Mouse (Mus musculus): ENCODE results near the gene Phrf1. TPM values are rescaled to one million over a fixed set of nuclear protein-coding genes. Genes with fewer than 3 reads are reported as not detected.

Gene Phrf1
- polyA plus RNA-seq, 1 experiment from 2014 or later = 77.1 TPM

DNA sequence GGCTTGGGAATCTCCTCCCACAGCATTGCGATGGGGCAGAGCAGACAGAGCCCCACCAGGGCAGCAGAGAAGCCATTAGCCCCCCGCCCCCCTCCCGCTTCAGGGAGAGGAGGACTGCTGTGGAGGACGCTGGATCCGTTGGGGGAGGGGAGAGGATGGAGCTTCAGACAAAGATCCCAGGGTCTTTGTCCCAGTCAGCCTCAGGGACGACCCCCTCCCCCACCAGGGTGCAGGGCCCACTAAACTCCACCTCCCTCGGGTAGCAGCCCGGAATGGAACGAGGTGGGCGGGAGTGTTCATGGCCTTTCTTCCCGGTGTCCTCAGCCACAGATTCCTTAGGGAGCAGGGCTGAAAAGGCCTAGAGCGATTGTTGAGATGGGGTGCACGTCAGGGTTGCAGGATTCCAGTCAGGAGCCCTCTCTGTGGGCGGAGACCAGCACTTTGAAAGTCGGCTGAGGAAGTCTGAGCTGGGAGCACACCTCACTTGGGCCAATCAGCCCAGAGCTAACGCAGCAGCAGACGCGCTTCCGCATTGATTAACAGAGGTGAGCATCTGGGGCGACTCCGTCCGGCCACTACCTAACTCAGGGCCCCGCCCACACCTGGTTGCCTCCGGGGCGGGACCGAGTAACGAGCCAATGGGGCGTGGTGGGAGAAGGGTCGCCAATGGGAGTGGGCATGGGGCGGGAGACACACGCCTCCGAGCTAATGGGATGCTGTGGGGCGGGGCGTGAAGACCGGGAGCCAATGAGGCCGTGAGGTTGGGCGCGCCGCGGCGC lies 13.3 kb upstream of the Phrf1 start, which contains the start of gene Rassf7:
Rassf7 (plus strand) TSS at position 760 of the 779 bp plus-strand sequence.
- WGBS = under 1% methylated on average over 41 of the region's 41 CpGs
- ATAC-seq (ENCODE audit: low FRiP score) = peak; percentile 95
- peak within 1 kb of the TSS; percentile 90 for H3K27ac ChIP-seq
- no peaks in the 10 kb centered on the region for H3K27me3 ChIP-seq
- peaks cover 27% of the 10 kb centered on the region for H3K4me1 ChIP-seq (replicated peaks)
- H3K36me3 ChIP-seq = peaks cover 18% of the 10 kb centered on the region
- H3K4me2 ChIP-seq = peak within 1 kb of the TSS; percentile 92
- H3K9ac ChIP-seq = peak within 1 kb of the TSS; percentile 74
- no peaks in the 10 kb centered on the region for H3K9me3 ChIP-seq
- peak within 1 kb of the TSS; percentile 74 for H3K4me3 ChIP-seq

DNA sequence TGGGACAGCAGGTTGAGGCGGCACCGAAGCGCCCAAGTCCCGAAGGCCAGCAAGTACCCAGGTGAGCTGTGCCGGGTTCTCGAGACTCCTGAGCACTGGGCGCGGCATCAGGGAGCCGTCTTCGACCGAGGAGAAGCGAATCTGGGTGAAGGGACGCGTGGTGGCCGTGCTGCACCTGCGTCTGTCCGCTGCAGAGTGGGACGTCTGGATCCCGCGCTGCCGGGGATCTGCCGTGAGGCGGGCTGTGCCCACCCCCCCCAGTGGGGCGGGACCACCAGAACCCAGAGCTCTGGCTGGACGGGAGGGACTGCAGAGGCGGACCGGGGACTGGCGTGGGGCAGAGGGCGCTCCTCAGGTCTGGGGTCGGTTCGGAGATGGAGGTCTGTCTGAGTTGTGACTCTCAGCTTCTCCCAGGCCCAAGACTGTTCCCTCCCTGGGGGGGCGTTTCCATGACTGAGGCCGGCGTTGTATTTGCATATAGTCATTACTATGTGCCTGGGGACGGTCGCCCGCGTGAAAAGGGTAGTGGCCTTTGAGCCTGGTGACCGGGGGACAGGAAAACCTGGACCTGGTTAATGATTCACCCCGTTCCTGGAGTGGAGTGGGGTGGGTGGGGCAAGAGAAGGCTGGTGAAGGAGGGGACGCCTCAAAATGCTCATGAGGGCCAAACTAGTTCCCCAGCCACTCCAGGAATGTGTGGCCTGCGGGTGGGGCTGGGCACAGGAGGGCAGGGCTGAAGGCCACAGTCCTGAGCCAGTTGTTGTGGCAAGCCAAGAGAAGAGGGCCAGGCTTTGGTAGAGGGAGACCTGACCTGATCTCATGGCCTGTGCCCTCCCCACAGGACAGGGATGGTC lies 12.5 kb upstream of the Phrf1 start:
- Histone ChIP-seq H3K4me2 (peak overlapping the region; percentile 92), H3K27me3 (no peaks in the 10 kb centered on the region), H3K9me3 (no peaks in the 10 kb centered on the region), H3K4me1 (replicated peaks) (peaks cover 34% of the 10 kb centered on the region), H3K27ac (peak overlapping the region; percentile 90), H3K36me3 (peaks cover 18% of the 10 kb centered on the region), H3K4me3 (peak overlapping the region; percentile 74), H3K9ac (peak overlapping the region; percentile 74)
- peak; percentile 69 for ATAC-seq (ENCODE audit: low FRiP score)
- under 1% methylated on average over 42 of the region's 42 CpGs for WGBS

GRCm38 (mm10) chr7:141216894-141217293 lies 11.7 kb upstream of the Phrf1 start:
- peaks cover 18% of the 10 kb centered on the region for H3K36me3 ChIP-seq
- H3K27me3 ChIP-seq = no peaks in the 10 kb centered on the region
- no peak for ATAC-seq (ENCODE audit: low FRiP score)
- 92% methylated on average over 11 of the region's 11 CpGs for WGBS
- peak overlapping the region; percentile 92 for H3K4me2 ChIP-seq
- H3K27ac ChIP-seq = no peak overlapping the region
- peak overlapping the region; percentile 74; the same call in 1 of the 2 replicates for H3K9ac ChIP-seq
- no peaks in the 10 kb centered on the region for H3K9me3 ChIP-seq
- H3K4me1 ChIP-seq (replicated peaks) = peaks cover 40% of the 10 kb centered on the region
- H3K4me3 ChIP-seq = peak overlapping the region; percentile 74

DNA sequence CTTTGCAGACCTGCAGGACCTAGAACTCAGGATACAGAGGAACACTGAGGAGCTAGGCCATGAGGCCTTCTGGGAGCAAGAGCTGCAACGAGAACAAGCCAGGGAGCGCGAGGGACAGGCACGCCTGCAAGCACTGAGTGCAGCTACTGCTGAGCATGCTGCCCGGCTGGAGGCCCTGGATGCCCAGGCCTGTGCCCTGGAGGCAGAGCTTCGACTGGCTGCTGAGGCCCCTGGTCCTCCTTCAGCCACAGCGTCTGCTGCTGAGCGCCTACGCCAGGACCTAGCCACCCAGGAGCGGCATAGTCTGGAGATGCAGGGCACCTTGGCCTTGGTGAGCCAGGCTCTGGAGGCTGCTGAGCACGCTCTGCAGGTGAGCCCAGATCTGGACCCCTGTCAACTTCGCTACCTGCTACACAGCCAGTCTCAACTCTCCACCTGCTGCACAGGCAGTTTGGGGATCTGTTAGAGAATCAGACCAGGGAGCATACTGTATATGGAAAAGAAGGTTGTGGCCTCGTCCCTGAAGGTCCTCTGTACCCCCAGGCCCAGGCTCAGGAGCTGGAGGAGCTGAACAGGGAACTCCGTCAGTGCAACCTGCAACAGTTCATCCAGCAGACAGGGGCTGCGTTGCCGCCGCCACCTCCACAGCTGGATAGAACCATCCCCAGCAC lies 11.1 kb upstream of the Phrf1 start:
- WGBS = 94% methylated on average over 17 of the region's 17 CpGs
- peak overlapping the region; percentile 26; the same call in 1 of the 2 replicates for H3K9ac ChIP-seq
- H3K9me3 ChIP-seq = no peaks in the 10 kb centered on the region

DNA sequence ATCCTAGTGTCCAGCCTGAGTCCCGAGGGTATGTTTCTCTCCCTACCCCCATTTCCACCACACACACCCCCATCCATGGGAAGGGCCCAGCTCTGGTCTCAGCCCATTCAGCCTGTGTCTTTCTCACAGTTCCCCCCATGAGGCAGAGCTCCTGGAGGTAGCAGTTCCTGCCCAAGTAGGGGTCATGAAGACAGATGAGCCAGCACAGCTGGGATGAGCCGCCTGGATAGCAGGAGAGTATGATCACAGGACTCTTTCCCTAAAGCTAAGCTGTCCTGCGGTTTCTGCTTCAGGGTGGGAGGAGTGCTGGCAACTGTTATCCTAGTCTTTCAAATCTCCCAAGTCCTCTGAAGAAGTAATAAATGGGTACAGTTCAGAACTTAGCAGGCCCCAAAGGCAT lies 10.4 kb upstream of the Phrf1 start:
- no peak overlapping the region for H3K27ac ChIP-seq
- ATAC-seq (ENCODE audit: low FRiP score) = no peak
- 0 out of 2 replicates have a peak overlapping the region, but pooled peaks have one; percentile 24 for H3K9ac ChIP-seq
- H3K9me3 ChIP-seq = no peaks in the 10 kb centered on the region
- no peaks in the 10 kb centered on the region for H3K27me3 ChIP-seq
- no peak overlapping the region for H3K4me3 ChIP-seq
- peaks cover 50% of the 10 kb centered on the region for H3K4me1 ChIP-seq (replicated peaks)
- peaks cover 18% of the 10 kb centered on the region for H3K36me3 ChIP-seq
- no peak overlapping the region for H3K4me2 ChIP-seq
- 83% methylated on average over 3 of the region's 3 CpGs for WGBS

More for the DNA sequence above, 11.1 kb upstream of the Phrf1 start:
- peaks cover 18% of the 10 kb centered on the region for H3K36me3 ChIP-seq
- no peaks in the 10 kb centered on the region for H3K27me3 ChIP-seq
- no peak for ATAC-seq (ENCODE audit: low FRiP score)
- H3K4me2 ChIP-seq = no peak overlapping the region
- H3K4me3 ChIP-seq = no peak overlapping the region
- no peak overlapping the region for H3K27ac ChIP-seq
- peaks cover 46% of the 10 kb centered on the region for H3K4me1 ChIP-seq (replicated peaks)

DNA sequence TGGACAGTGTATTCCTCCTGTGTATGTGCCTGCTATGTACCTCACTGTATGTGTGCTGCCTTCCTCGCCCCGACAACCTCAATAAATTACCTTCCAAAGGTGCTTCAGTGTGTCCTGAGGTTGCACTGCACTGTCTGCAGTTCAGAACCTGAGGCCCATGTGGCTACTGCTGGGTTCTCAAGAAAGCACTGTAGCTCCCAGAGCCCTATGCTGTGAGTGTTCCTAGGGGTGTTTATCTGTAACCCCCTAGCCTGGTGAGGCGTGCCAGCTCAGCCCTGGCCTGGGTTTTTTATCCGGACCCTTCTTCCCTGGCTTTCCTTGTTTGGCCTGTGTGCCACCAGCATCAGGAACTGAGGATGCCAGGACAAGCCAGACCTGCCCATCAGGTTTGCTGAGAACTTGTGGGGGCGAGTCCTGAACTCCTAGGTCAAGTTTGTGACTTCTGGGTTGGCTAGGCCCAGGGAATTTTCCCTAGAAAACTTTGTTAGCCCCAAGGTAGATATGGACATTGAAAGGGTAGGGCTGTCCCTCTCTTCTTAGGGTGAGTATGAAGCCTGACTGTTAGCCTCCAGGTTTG lies 9.9 kb upstream of the Phrf1 start:
- 93% methylated on average over 5 of the region's 5 CpGs for WGBS
- ATAC-seq (ENCODE audit: low FRiP score) = no peak

GRCm38 (mm10) chr7:141219558-141220099 lies 9.0 kb upstream of the Phrf1 start:
- H3K27ac ChIP-seq = no peak overlapping the region
- H3K36me3 ChIP-seq = peaks cover 18% of the 10 kb centered on the region
- ATAC-seq (ENCODE audit: low FRiP score) = no peak
- no peak overlapping the region for H3K4me2 ChIP-seq
- WGBS = 94% methylated on average over 1 of the region's 1 CpGs
- H3K9me3 ChIP-seq = no peaks in the 10 kb centered on the region
- H3K4me3 ChIP-seq = no peak overlapping the region
- H3K27me3 ChIP-seq = no peaks in the 10 kb centered on the region
- H3K4me1 ChIP-seq (replicated peaks) = peaks cover 47% of the 10 kb centered on the region
- H3K9ac ChIP-seq = no peak overlapping the region

More for the DNA sequence above, 9.9 kb upstream of the Phrf1 start:
- no peaks in the 10 kb centered on the region for H3K9me3 ChIP-seq
- peaks cover 18% of the 10 kb centered on the region for H3K36me3 ChIP-seq
- H3K9ac ChIP-seq = 0 out of 2 replicates have a peak overlapping the region, but pooled peaks have one; percentile 24
- H3K27ac ChIP-seq = no peak overlapping the region
- H3K27me3 ChIP-seq = no peaks in the 10 kb centered on the region
- no peak overlapping the region for H3K4me3 ChIP-seq
- no peak overlapping the region for H3K4me2 ChIP-seq
- peaks cover 50% of the 10 kb centered on the region for H3K4me1 ChIP-seq (replicated peaks)

DNA sequence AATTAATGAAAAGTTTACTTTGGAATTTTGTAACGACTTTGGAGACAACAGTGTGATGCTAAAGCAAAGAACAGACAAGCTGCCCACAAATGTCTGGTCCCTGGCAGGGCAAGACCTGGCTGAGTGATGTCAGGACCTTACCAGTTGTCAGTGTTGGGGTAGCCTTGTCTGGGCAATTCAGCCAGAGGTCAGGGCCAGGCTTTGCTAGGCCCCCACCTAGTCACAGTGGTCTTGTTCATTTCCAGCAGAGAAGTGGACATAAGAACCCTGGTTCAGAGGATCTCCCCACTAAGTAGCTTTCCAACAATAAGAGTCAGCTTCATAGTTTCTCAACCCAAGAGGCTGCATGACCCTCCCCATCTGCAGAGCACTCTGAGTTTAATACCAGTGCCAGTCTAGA lies 8.2 kb upstream of the Phrf1 start:
- H3K4me2 ChIP-seq = peak overlapping the region; percentile 67
- peaks cover 40% of the 10 kb centered on the region for H3K4me1 ChIP-seq (replicated peaks)
- H3K9ac ChIP-seq = 0 out of 2 replicates have a peak overlapping the region, but pooled peaks have one; percentile 67
- H3K36me3 ChIP-seq = peaks cover 18% of the 10 kb centered on the region
- H3K4me3 ChIP-seq = no peak overlapping the region
- H3K27me3 ChIP-seq = no peaks in the 10 kb centered on the region
- WGBS = 73% methylated on average over 1 of the region's 1 CpGs
- no peaks in the 10 kb centered on the region for H3K9me3 ChIP-seq
- no peak for ATAC-seq (ENCODE audit: low FRiP score)
- no peak overlapping the region for H3K27ac ChIP-seq

DNA sequence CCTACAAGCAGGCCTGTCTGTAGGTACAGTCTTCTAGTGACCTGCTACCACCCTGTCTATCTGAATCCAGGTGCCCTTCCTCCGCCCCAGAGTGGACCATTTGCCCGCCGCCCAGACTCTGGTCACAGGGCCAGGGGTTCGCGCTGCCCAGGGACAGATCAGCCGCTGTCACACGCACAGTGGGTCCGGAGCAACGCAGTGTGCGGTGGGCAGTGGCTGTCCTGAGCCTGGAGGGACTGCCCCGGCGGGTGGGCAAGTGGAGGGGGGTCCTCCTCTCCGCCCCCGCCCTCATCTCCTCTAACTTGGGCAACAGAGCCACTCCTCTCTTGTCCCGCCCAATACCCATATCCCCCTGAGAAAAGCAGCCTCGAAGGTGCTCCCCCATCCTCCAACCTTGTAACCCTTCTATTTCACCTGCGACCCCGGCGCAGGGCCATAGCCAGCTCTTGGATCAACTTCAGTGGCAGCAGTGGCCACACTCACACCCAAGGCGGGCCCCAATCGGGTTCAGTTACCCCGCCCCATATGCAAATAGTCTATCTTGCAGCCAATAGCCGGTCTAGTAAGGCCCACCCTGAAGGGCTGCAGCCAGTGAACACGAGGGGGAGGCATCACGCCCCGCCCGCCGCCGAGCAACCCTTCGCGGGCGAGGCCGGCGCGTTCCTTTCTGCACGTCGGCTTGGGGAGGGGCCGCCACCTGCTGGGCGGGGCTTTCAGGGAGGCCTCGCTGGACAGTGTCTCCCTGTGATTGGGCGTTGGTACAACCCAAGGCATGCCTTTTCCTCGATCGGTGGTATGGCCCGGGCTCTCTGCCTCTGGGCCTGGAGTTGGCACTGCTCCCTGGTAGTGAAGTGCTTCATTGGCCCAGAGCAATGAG lies 7.1 kb upstream of the Phrf1 start:
- H3K27ac ChIP-seq = peak overlapping the region; percentile 83
- H3K36me3 ChIP-seq = peaks cover 18% of the 10 kb centered on the region
- ATAC-seq (ENCODE audit: low FRiP score) = peak; percentile 97
- peaks cover 34% of the 10 kb centered on the region for H3K4me1 ChIP-seq (replicated peaks)
- no peaks in the 10 kb centered on the region for H3K9me3 ChIP-seq
- WGBS = 3% methylated on average over 41 of the region's 44 CpGs
- no peaks in the 10 kb centered on the region for H3K27me3 ChIP-seq
- H3K4me2 ChIP-seq = peak overlapping the region; percentile 67
- peak overlapping the region; percentile 43 for H3K4me3 ChIP-seq
- H3K9ac ChIP-seq = peak overlapping the region; percentile 67

- Histone ChIP-seq H3K36me3 (peaks cover 18% of the 10 kb centered on the region), H3K4me1 (replicated peaks) (peaks cover 27% of the 10 kb centered on the region), H3K27ac (peak overlapping the region; percentile 83), H3K4me3 (peak overlapping the region; percentile 43), H3K27me3 (no peaks in the 10 kb centered on the region), H3K9ac (peak overlapping the region; percentile 67), H3K4me2 (peak overlapping the region; percentile 67), H3K9me3 (no peaks in the 10 kb centered on the region)
- ATAC-seq (ENCODE audit: low FRiP score) = no peak; the same call in 1 of the 2 replicates
- WGBS = 16% methylated on average over 8 of the region's 8 CpGs
Observed at GRCm38 (mm10) chr7:141222126-141222467, 6.5 kb upstream of the Phrf1 start.

Data from hindbrain, embryonic 13.5 days (tissue).